Mouse (Mus musculus) CH12.LX (cell line): ENCODE measurements around the gene Slc46a2. TPM values are rescaled to one million over a fixed set of nuclear protein-coding genes. Genes with fewer than 3 reads are reported as not detected.

Experiments
- DNase-seq: peaks from one replicate; pipeline ENCODE4 v3.0.0-alpha.2; 2013; ENCODE audit errors: extremely low read depth
- H3K27ac ChIP-seq: 2 replicates; pipeline ENCODE4 v1.5.1; 2012; ENCODE audit warnings: low read depth, mild to moderate bottlenecking, control low read depth, moderate library complexity; ENCODE audit not compliant: insufficient read depth
- H3K27me3 ChIP-seq: replicated peaks from 2 replicates; pipeline ENCODE3; 2012; ENCODE audit warnings: inconsistent platforms
- H3K36me3 ChIP-seq, 2 experiments: replicated peaks in 1 of 2; 2 replicates each; pipeline versions ENCODE3 to v1.6.1; 2012; ENCODE audit warnings: inconsistent platforms in 1 of 2, low read length in 1 of 2, mild to moderate bottlenecking in 1 of 2, mixed read lengths in 1 of 2, moderate library complexity in 1 of 2; ENCODE audit not compliant: control insufficient read depth in 1 of 2, insufficient read depth in 1 of 2
- H3K4me1 ChIP-seq, 2 experiments: 2 replicates each; pipeline ENCODE4 v1.6.1; 2012; ENCODE audit warnings: inconsistent platforms in 1 of 2, moderate library complexity in 1 of 2; ENCODE audit not compliant: insufficient read depth in 2 of 2, control insufficient read depth in 1 of 2
- H3K4me2 ChIP-seq: 2 replicates; pipeline ENCODE4 v1.6.1; 2012; ENCODE audit warnings: low read depth, mild to moderate bottlenecking, control low read depth; ENCODE audit not compliant: poor library complexity, insufficient read depth, severe bottlenecking
- H3K4me3 ChIP-seq, 3 experiments: fragments of 150-350 bp in 1 of 3; sonication (generic) in 1 of 3; replicated peaks in 1 of 3; 2 replicates each; pipeline versions ENCODE3 to v1.5.1; 2011 to 2012; ENCODE audit warnings: low read depth in 2 of 3, low read length in 2 of 3, mild to moderate bottlenecking in 2 of 3, moderate library complexity in 2 of 3, control low read depth in 1 of 3, improper control_type of control experiment in 1 of 3, inconsistent platforms in 1 of 3, mixed read lengths in 1 of 3; ENCODE audit not compliant: poor library complexity in 1 of 3
- H3K79me2 ChIP-seq: replicated peaks from 2 replicates; pipeline ENCODE4 v1.6.1; 2012; ENCODE audit warnings: mild to moderate bottlenecking, moderate library complexity; ENCODE audit not compliant: control insufficient read depth, poor library complexity, insufficient read depth, severe bottlenecking; ENCODE audit errors: extremely low read depth
- H3K9ac ChIP-seq: 2 replicates; pipeline ENCODE4 v1.6.1; 2012; ENCODE audit warnings: low read depth, mild to moderate bottlenecking, control low read depth, moderate library complexity; ENCODE audit not compliant: insufficient read depth
- H3K9me3 ChIP-seq: replicated peaks from 2 replicates; pipeline ENCODE3; 2012; ENCODE audit warnings: low read length, inconsistent platforms, mixed read lengths
- BHLHE40 ChIP-seq: IDR thresholded peaks from 2 replicates; pipeline ENCODE4 v1.6.1; 2011; ENCODE audit warnings: mild to moderate bottlenecking, low read depth, low read length, improper control_type of control experiment
- CTCF ChIP-seq, 2 experiments: IDR thresholded peaks in 1 of 2; conservative IDR thresholded peaks in 1 of 2; 2 replicates each; pipeline ENCODE4 v1.5.1; 2011 to 2012; ENCODE audit warnings: low read depth in 2 of 2, low read length in 2 of 2, improper control_type of control experiment in 1 of 2, inconsistent platforms in 1 of 2, mild to moderate bottlenecking in 1 of 2, moderate library complexity in 1 of 2
- EP300 ChIP-seq: IDR thresholded peaks from 2 replicates; pipeline ENCODE4 v1.6.1; 2011; ENCODE audit warnings: low read length, improper control_type of control experiment
- GABPA ChIP-seq: IDR thresholded peaks from 2 replicates; pipeline ENCODE4 v1.6.1; 2012; ENCODE audit warnings: low read depth, low read length, improper control_type of control experiment, inconsistent platforms; ENCODE audit not compliant: insufficient replicate concordance
- IRF4 ChIP-seq: IDR thresholded peaks from 2 replicates; pipeline ENCODE4 v1.6.1; 2014; ENCODE audit warnings: low read depth, mild to moderate bottlenecking, inconsistent platforms, low read length, improper control_type of control experiment
- JUN ChIP-seq: IDR thresholded peaks from 2 replicates; pipeline ENCODE4 v1.6.1; 2011; ENCODE audit warnings: low read depth, mild to moderate bottlenecking, low read length, improper control_type of control experiment, moderate library complexity; ENCODE audit not compliant: insufficient read depth
- KAT2A ChIP-seq: IDR thresholded peaks from 2 replicates; pipeline ENCODE4 v1.6.1; 2012; ENCODE audit warnings: low read length, improper control_type of control experiment, inconsistent platforms; ENCODE audit not compliant: insufficient replicate concordance
- MEF2A ChIP-seq: IDR thresholded peaks from 2 replicates; pipeline ENCODE4 v1.6.1; 2014; ENCODE audit warnings: low read depth, mild to moderate bottlenecking, inconsistent platforms, low read length, improper control_type of control experiment, borderline replicate concordance
- MXI1 ChIP-seq: IDR thresholded peaks from 2 replicates; pipeline ENCODE4 v1.6.1; 2011; ENCODE audit warnings: mild to moderate bottlenecking, low read depth, low read length, improper control_type of control experiment
- NELFE ChIP-seq: IDR thresholded peaks from 2 replicates; pipeline ENCODE4 v1.6.1; 2011; ENCODE audit warnings: low read depth, low read length, improper control_type of control experiment
- NRF1 ChIP-seq: IDR thresholded peaks from 2 replicates; pipeline ENCODE4 v1.6.1; 2014; ENCODE audit warnings: low read depth, mild to moderate bottlenecking, inconsistent platforms, low read length, improper control_type of control experiment, moderate library complexity
- PAX5 ChIP-seq: IDR thresholded peaks from 2 replicates; pipeline ENCODE4 v1.6.1; 2012; ENCODE audit warnings: low read length, inconsistent platforms, mixed read lengths
- POLR2A ChIP-seq: IDR thresholded peaks from 2 replicates; pipeline ENCODE4 v1.6.1; 2011; ENCODE audit warnings: low read depth, mild to moderate bottlenecking, improper control_type of control experiment, low read length
- POLR2AphosphoS2 ChIP-seq: IDR thresholded peaks from 2 replicates; pipeline ENCODE4 v1.6.1; 2011; ENCODE audit warnings: low read depth, low read length, improper control_type of control experiment
- RCOR1 ChIP-seq: conservative IDR thresholded peaks from 2 replicates; pipeline ENCODE4 v1.6.1; 2012; ENCODE audit warnings: low read depth, mild to moderate bottlenecking, inconsistent platforms, low read length, improper control_type of control experiment
- SIN3A ChIP-seq: IDR thresholded peaks from 2 replicates; pipeline ENCODE4 v1.6.1; 2012; ENCODE audit warnings: low read length, improper control_type of control experiment, inconsistent platforms
- SMC3 ChIP-seq: IDR thresholded peaks from 2 replicates; pipeline ENCODE4 v1.6.1; 2011; ENCODE audit warnings: low read depth, low read length, improper control_type of control experiment
- TBP ChIP-seq: conservative IDR thresholded peaks from 2 replicates; pipeline ENCODE4 v1.6.1; 2011; ENCODE audit warnings: low read depth, low read length, improper control_type of control experiment
- UBTF ChIP-seq: IDR thresholded peaks from 2 replicates; pipeline ENCODE4 v1.6.1; 2012; ENCODE audit warnings: low read depth, mild to moderate bottlenecking, inconsistent platforms, low read length, improper control_type of control experiment, moderate library complexity
- USF2 ChIP-seq: conservative IDR thresholded peaks from 2 replicates; pipeline ENCODE4 v1.6.1; 2011; ENCODE audit warnings: low read depth, low read length, improper control_type of control experiment
- ZC3H11A ChIP-seq: IDR thresholded peaks from 2 replicates; pipeline ENCODE4 v1.6.1; 2012; ENCODE audit warnings: low read depth, mild to moderate bottlenecking, inconsistent platforms, low read length, improper control_type of control experiment
- ZMIZ1 ChIP-seq: IDR thresholded peaks from 2 replicates; pipeline ENCODE4 v1.6.1; 2012; ENCODE audit warnings: low read depth, mild to moderate bottlenecking, inconsistent platforms, low read length, improper control_type of control experiment
- ZNF384 ChIP-seq: IDR thresholded peaks from 2 replicates; pipeline ENCODE4 v1.6.1; 2012; ENCODE audit warnings: low read depth, low read length, improper control_type of control experiment, inconsistent platforms
- dilution Hi-C: fragments of 300-500 bp; cut with MboI; formaldehyde crosslinking; loops from 2 replicates; pipeline ENCODE4 v1.14.3; 2020; ENCODE audit warnings: low sequenced_read_pairs; ENCODE audit not compliant: extremely low pct_unique_long_range_greater_than_20kb, extremely low pct_ligation_motif_present
- in situ Hi-C: fragments of 300-500 bp; cut with MboI; formaldehyde crosslinking; loops from 3 replicates; pipeline ENCODE4 v1.14.3; 2019; ENCODE audit warnings: low sequenced_read_pairs, low pct_ligation_motif_present, low pct_unique_long_range_greater_than_20kb, mixed read lengths
- polyA plus RNA-seq: library from polyadenylated mRNA; unstranded; fragments of >175 nt; gene quantifications from 2 replicates; pipeline ENCODE4 v1.2.1, GENCODE M21; 2012; ENCODE audit warnings: low read depth; ENCODE audit not compliant: insufficient read length
- total RNA-seq, 2 experiments: library from RNA; depleted of rRNA; stranded (reverse); fragments of 300-350 nt in 1 of 2; fragments of >200 nt in 1 of 2; gene quantifications; 2 replicates each; pipeline ENCODE4 v1.2.3; 2012 to 2014

Slc46a2 gene
- total and polyA plus RNA-seq, 3 experiments, result not detected

GRCm38 (mm10) chr4:59928347-59928746 is 13.5 kb upstream of the Slc46a2 start (continued):
- TF ChIP-seq UBTF (peak; percentile 46; the same call in 1 of the 2 replicates), KAT2A (no peak), PAX5 (no peak), ZC3H11A (peak; percentile 33), JUN (no peak), BHLHE40 (no peak), CTCF (conservative IDR thresholded peaks at IDR 0.05 in 1 of 2, IDR thresholded peaks at IDR 0.05 in 1 of 2; ENCODE audit: low read depth in 2 of 2, low read length in 2 of 2) (peak; percentile 61 to 98), POLR2AphosphoS2 (no peak)

GRCm38 (mm10) chr4:59927666-59928065 is 12.8 kb upstream of the Slc46a2 start:
- no peak overlapping the region for H3K9ac ChIP-seq
- dilution Hi-C loops (no loop called here), in situ Hi-C loops (no loop called here)
- H3K9me3 ChIP-seq, result no peaks in the 10 kb centered on the region
- TF ChIP-seq ZNF384 (no peak), POLR2A (no peak), POLR2AphosphoS2 (no peak), UBTF (no peak), USF2 (no peak), PAX5 (no peak), NELFE (no peak)
- H3K36me3 ChIP-seq, result no peaks in the 10 kb centered on the region
- H3K79me2 ChIP-seq, result no peaks in the 10 kb centered on the region
- H3K4me2 ChIP-seq, result no peak overlapping the region
- H3K4me3 ChIP-seq, result no peak overlapping the region
- H3K27ac ChIP-seq, result no peak overlapping the region
- H3K27me3 ChIP-seq, result peaks cover 18% of the 10 kb centered on the region
- peaks cover 0 to 3% of the 10 kb centered on the region in 2 experiments; a peak in 2 of 4 replicates for H3K4me1 ChIP-seq
- no peak for DNase-seq

GRCm38 (mm10) chr4:59925082-59925481 is 10.2 kb upstream of the Slc46a2 start:
- DNase-seq, result no peak
- Histone ChIP-seq H3K27ac (no peak overlapping the region), H3K9me3 (no peaks in the 10 kb centered on the region), H3K4me1 (peaks cover 2 to 3% of the 10 kb centered on the region in 2 experiments; a peak in 2 of 4 replicates), H3K27me3 (peaks cover 14% of the 10 kb centered on the region), H3K9ac (no peak overlapping the region), H3K79me2 (no peaks in the 10 kb centered on the region), H3K4me3 (no peak overlapping the region), H3K36me3 (no peaks in the 10 kb centered on the region), H3K4me2 (no peak overlapping the region)
- dilution Hi-C loops, result no loop called here
- TF ChIP-seq TBP (no peak), SIN3A (no peak), MEF2A (no peak), SMC3 (no peak), MXI1 (no peak), PAX5 (no peak), EP300 (no peak), ZMIZ1 (no peak), GABPA (no peak), UBTF (no peak), IRF4 (no peak), RCOR1 (no peak), NRF1 (no peak), POLR2AphosphoS2 (no peak), POLR2A (no peak), CTCF (conservative IDR thresholded peaks at IDR 0.05 in 1 of 2, IDR thresholded peaks at IDR 0.05 in 1 of 2; ENCODE audit: low read depth in 2 of 2, low read length in 2 of 2) (no peak)
- in situ Hi-C loops, result no loop called here
